ENCODE assay signal across 8 mouse cellular contexts in genomic region chr16:87354075-87354583, GRCm38 (mm10). TPM values are rescaled to one million over a fixed set of nuclear protein-coding genes. Genes with fewer than 3 reads are reported as not detected.
DNase-seq lines count a peak whose midpoint lies in the region; ATAC-seq and TF ChIP-seq lines count a peak whose summit lies in the region.

TSS of gene N6amt1 (plus strand) at chr16:87354185.

- H3K4me2 ChIP-seq in lung, embryonic 16.5 days (ENCODE audit: low read depth, low read length), result peak within 1 kb of the TSS; percentile 69

- H3K4me1 ChIP-seq in MEL (ENCODE audit: control insufficient read depth in 1 of 2, insufficient read depth in 2 of 2, low read length in 2 of 2), result no peaks in the 10 kb centered on the region
- H3K4me1 ChIP-seq in cerebellum, adult 2 months (ENCODE audit: control insufficient read depth, insufficient read depth, low read length), result no peaks in the 10 kb centered on the region
- H3K4me1 ChIP-seq in lung, embryonic 16.5 days (replicated peaks; ENCODE audit: control insufficient read depth, insufficient read depth, low read length), result no peaks in the 10 kb centered on the region; the same call in 1 of the 2 replicates

- no peak for TF ChIP-seq CTCF in MEL (IDR thresholded peaks at IDR 0.05 in 2 of 3, conservative IDR thresholded peaks at IDR 0.05 in 1 of 3; ENCODE audit: control insufficient read depth in 1 of 3, insufficient read depth in 1 of 3, low read depth in 2 of 3, low read length in 3 of 3, poor library complexity in 1 of 3, severe bottlenecking in 1 of 3)
- no peak for TF ChIP-seq CTCF in cerebellum, adult 2 months (IDR thresholded peaks at IDR 0.05; ENCODE audit: borderline replicate concordance, insufficient read depth, low read depth, low read length)

- DNase-seq in MEL (ENCODE audit: low read depth, low spot score), result peak; percentile 96
- peak; percentile 92 to 97 for DNase-seq in cerebellum, adult 2 months
- DNase-seq in forelimb bud, embryonic 11.5 days (ENCODE audit: low read depth, low spot score), result peak; percentile 95
- DNase-seq in layer of hippocampus, adult 9-10 months (ENCODE audit: low spot score), result peak; percentile 87
- DNase-seq in ovary, postnatal 10 days (ENCODE audit: low spot score), result peak; percentile 90
- DNase-seq in thymus, postnatal 10 days (ENCODE audit: low spot score in 2 of 2), result peak; percentile 91 to 93

- H3K36me3 ChIP-seq in MEL (ENCODE audit: control insufficient read depth in 1 of 2, insufficient read depth in 2 of 2, low read length in 2 of 2), result peaks cover 0 to 10% of the 10 kb centered on the region in 2 experiments; a peak in 3 of 4 replicates
- H3K36me3 ChIP-seq in lung, embryonic 16.5 days (ENCODE audit: control insufficient read depth, insufficient read depth, low read length), result peaks cover 10% of the 10 kb centered on the region

- H3K4me3 ChIP-seq in MEL (ENCODE audit: control insufficient read depth in 1 of 2, insufficient read depth in 1 of 2, low read depth in 2 of 2, low read length in 2 of 2), result peak within 1 kb of the TSS; percentile 89 to 96
- peak within 1 kb of the TSS; percentile 69 for H3K4me3 ChIP-seq in cerebellum, adult 2 months (replicated peaks; ENCODE audit: insufficient read depth, low read depth, low read length)
- peak within 1 kb of the TSS; percentile 84 for H3K4me3 ChIP-seq in lung, embryonic 16.5 days (ENCODE audit: low read length)

- WGBS in cerebellum, adult 2 months, result under 1% methylated on average over 48 of the region's 48 CpGs
- WGBS in lung, embryonic 16.5 days, result 0% methylated on average over 48 of the region's 48 CpGs

- TF ChIP-seq RAD21 in MEL (IDR thresholded peaks at IDR 0.05; ENCODE audit: low read depth, low read length), result no peak

- peak; percentile 99 for ATAC-seq in hematopoietic stem cell, adult 5-6 weeks (replicated peaks in 1 of 2; ENCODE audit: insufficient read depth in 1 of 2, low FRiP score in 2 of 2, low TSS enrichment in 1 of 2, low read depth in 1 of 2, poor library complexity in 2 of 2, severe bottlenecking in 2 of 2)
- peak; percentile 99 for ATAC-seq in lung, embryonic 16.5 days (ENCODE audit: low read depth)

- peak within 1 kb of the TSS; percentile 99 for H3K27ac ChIP-seq in MEL (ENCODE audit: control insufficient read depth, low read depth, low read length)
- peak within 1 kb of the TSS; percentile 72 for H3K27ac ChIP-seq in cerebellum, adult 2 months (ENCODE audit: insufficient read depth, low read length)
- peak within 1 kb of the TSS; percentile 98 for H3K27ac ChIP-seq in lung, embryonic 16.5 days (ENCODE audit: low read length)

- H3K9me3 ChIP-seq in MEL (replicated peaks; ENCODE audit: insufficient read depth, low read length), result no peaks in the 10 kb centered on the region
- no peaks in the 10 kb centered on the region for H3K9me3 ChIP-seq in lung, embryonic 16.5 days (ENCODE audit: control insufficient read depth, low read length)

- no peaks in the 10 kb centered on the region for H3K27me3 ChIP-seq in MEL (ENCODE audit: control insufficient read depth in 1 of 2, insufficient read depth in 2 of 2, low read length in 2 of 2)
- H3K27me3 ChIP-seq in cerebellum, adult 2 months (ENCODE audit: control insufficient read depth, insufficient read depth, low read length), result no peaks in the 10 kb centered on the region
- no peaks in the 10 kb centered on the region for H3K27me3 ChIP-seq in lung, embryonic 16.5 days (ENCODE audit: control insufficient read depth, insufficient read depth, low read depth, low read length)

- peak; percentile 64 to 87; a peak in 3 of 4 replicates for TF ChIP-seq POLR2A in MEL (IDR thresholded peaks at IDR 0.05; ENCODE audit: control insufficient read depth in 1 of 2, insufficient read depth in 1 of 2, low read depth in 1 of 2, low read length in 2 of 2, poor library complexity in 1 of 2)
- TF ChIP-seq POLR2A in cerebellum, adult 2 months (IDR thresholded peaks at IDR 0.05; ENCODE audit: borderline replicate concordance, insufficient read depth, low read length), result peak; percentile 53; the same call in 1 of the 2 replicates

- peak within 1 kb of the TSS; percentile 99 for H3K9ac ChIP-seq in MEL (ENCODE audit: control insufficient read depth, low read depth, low read length, poor library complexity, severe bottlenecking)
- H3K9ac ChIP-seq in lung, embryonic 16.5 days (ENCODE audit: low read length), result peak within 1 kb of the TSS; percentile 91

- TF ChIP-seq EP300 in MEL (IDR thresholded peaks at IDR 0.05; ENCODE audit: low read depth in 1 of 2, low read length in 2 of 2), result no peak

- H3K79me2 ChIP-seq in MEL (ENCODE audit: control insufficient read depth, insufficient read depth, low read length, poor library complexity), result peaks cover 2% of the 10 kb centered on the region; the same call in 1 of the 2 replicates

TF ChIP-seq in MEL, 35 proteins besides CTCF, POLR2A, EP300 and RAD21:
- TF ChIP-seq GABPA (IDR thresholded peaks at IDR 0.05; ENCODE audit: low read depth, low read length) (0 out of 2 replicates have a peak, but pooled peaks have one; percentile 48), JUND (IDR thresholded peaks at IDR 0.05; ENCODE audit: low read depth, low read length) (no peak), TAL1 (IDR thresholded peaks at IDR 0.05; ENCODE audit: low read length) (no peak), SMC3 (IDR thresholded peaks at IDR 0.05; ENCODE audit: low read depth, low read length) (no peak), SIN3A (IDR thresholded peaks at IDR 0.05; ENCODE audit: low read length) (peak; percentile 83), TCF12 (IDR thresholded peaks at IDR 0.05; ENCODE audit: low read depth, low read length) (peak; percentile 79), ZMIZ1 (IDR thresholded peaks at IDR 0.05; ENCODE audit: low read depth, low read length) (peak; percentile 81), UBTF (IDR thresholded peaks at IDR 0.05; ENCODE audit: borderline replicate concordance, insufficient read depth, low read depth, low read length) (no peak), KAT2A (conservative IDR thresholded peaks at IDR 0.05; ENCODE audit: low read depth, low read length) (peak; percentile 66; the same call in 1 of the 2 replicates), POLR2AphosphoS5 (IDR thresholded peaks at IDR 0.05; ENCODE audit: borderline replicate concordance, low read depth, low read length) (no peak), ZC3H11A (IDR thresholded peaks at IDR 0.05; ENCODE audit: low read depth, low read length) (no peak), USF2 (IDR thresholded peaks at IDR 0.05; ENCODE audit: borderline replicate concordance in 1 of 2, insufficient read depth in 1 of 2, low read depth in 1 of 2, low read length in 2 of 2) (no peak), ZKSCAN1 (IDR thresholded peaks at IDR 0.05; ENCODE audit: low read depth, low read length) (no peak), NRF1 (IDR thresholded peaks at IDR 0.05; ENCODE audit: insufficient read depth, low read depth, low read length, poor library complexity, severe bottlenecking) (peak; percentile 92), E2F4 (IDR thresholded peaks at IDR 0.05; ENCODE audit: borderline replicate concordance, low read depth, low read length) (peak; percentile 64; the same call in 1 of the 2 replicates), POLR2AphosphoS2 (IDR thresholded peaks at IDR 0.05; ENCODE audit: low read length) (peak; percentile 85), ELF1 (IDR thresholded peaks at IDR 0.05; ENCODE audit: low read depth, low read length) (peak; percentile 92), MYB (IDR thresholded peaks at IDR 0.05; ENCODE audit: low read depth, low read length) (no peak), ZNF384 (IDR thresholded peaks at IDR 0.05; ENCODE audit: low read depth, low read length) (no peak), CHD1 (IDR thresholded peaks at IDR 0.05; ENCODE audit: low read depth, low read length) (no peak), BHLHE40 (IDR thresholded peaks at IDR 0.05; ENCODE audit: borderline replicate concordance, low read depth, low read length) (no peak; the same call in 1 of the 2 replicates), ETS1 (IDR thresholded peaks at IDR 0.05; ENCODE audit: low read depth, low read length) (no peak; the same call in 1 of the 2 replicates), RCOR1 (IDR thresholded peaks at IDR 0.05; ENCODE audit: low read depth, low read length) (peak; percentile 20; the same call in 1 of the 2 replicates), MEF2A (IDR thresholded peaks at IDR 0.05; ENCODE audit: extremely low read depth, insufficient replicate concordance, low read depth, low read length, poor library complexity, severe bottlenecking) (no peak), MYC (IDR thresholded peaks at IDR 0.05; ENCODE audit: low read depth, low read length) (peak; percentile 98), MAFK (IDR thresholded peaks at IDR 0.05; ENCODE audit: borderline replicate concordance, low read depth, low read length) (no peak), MAZ (IDR thresholded peaks at IDR 0.05; ENCODE audit: low read depth, low read length) (peak; percentile 70), USF1 (IDR thresholded peaks at IDR 0.05; ENCODE audit: low read depth, low read length) (peak; percentile 53; the same call in 1 of the 2 replicates), CHD2 (IDR thresholded peaks at IDR 0.05; ENCODE audit: low read length) (no peak), TBP (IDR thresholded peaks at IDR 0.05; ENCODE audit: low read depth, low read length) (peak; percentile 87), MAX (IDR thresholded peaks at IDR 0.05; ENCODE audit: low read length) (peak; percentile 95), HCFC1 (IDR thresholded peaks at IDR 0.05; ENCODE audit: low read depth, low read length) (peak; percentile 86), NELFE (IDR thresholded peaks at IDR 0.05; ENCODE audit: low read depth, low read length) (peak; percentile 93), MXI1 (IDR thresholded peaks at IDR 0.05; ENCODE audit: low read depth, low read length) (peak; percentile 93), GATA1 (IDR thresholded peaks at IDR 0.05; ENCODE audit: low read depth, low read length) (no peak)
TF ChIP-seq in MEL: peak in this region for 18.

RNA-seq across cellular contexts. Expression of gene N6amt1, which starts in this region (rescaled TPM):
- 14.4 and 16.1 TPM in 2 replicates for total RNA-seq in MEL (2012; rRNA removed)
- polyA plus RNA-seq in MEL (2012; ENCODE audit: insufficient read depth in 1 of 2, insufficient read length in 2 of 2, low read depth in 1 of 2, low replicate concordance in 2 of 2, missing spikeins in 1 of 2), result 10 to 100 TPM in 1 of 2 experiments, not detected in 1; 24.6 TPM
- polyA plus RNA-seq in cerebellum, adult 2 months (2012; rRNA removed), result 20.4 and 20.5 TPM in 2 replicates
- 13.8 and 15.1 TPM in 2 replicates for total RNA-seq in hematopoietic stem cell, adult 5-6 weeks (2017)
- polyA plus RNA-seq in lung, embryonic 16.5 days (2015; fragmentation: Nextera tagmentation; extraction: Ambion mirVana), result 20.7 and 23.6 TPM in 2 replicates

Comparison
In these comparisons a context has a peak if more than half of its experiments do, and no peak if none do; other contexts are left out.
1. Peak in every context shown above with its lines: DNase-seq, ATAC-seq, H3K4me3 ChIP-seq and H3K27ac ChIP-seq.